Mouse (Mus musculus) c-Kit-positive CD71-positive TER-119-positive erythroid progenitor cells, embryonic 14.5 days (primary cell): ENCODE results near the gene Bhlhe40.

Experiments
- DNase-seq: peaks from one replicate; pipeline ENCODE4 v3.0.0-alpha.2; 2013; ENCODE audit warnings: low spot score

Gene Bhlhe40

GRCm38 (mm10) chr6:108660206-108660877, at the start of gene Bhlhe40:
Gene Bhlhe40, plus strand, starts transcription at chr6:108660629.
- DNase-seq: no peak

- DNase-seq: no peak
Measured at GRCm38 (mm10) chr6:108611663-108612062, 48.8 kb upstream of the Bhlhe40 start.

GRCm38 (mm10) chr6:108618025-108618424, 42.4 kb upstream of the Bhlhe40 start:
- DNase-seq: no peak

- DNase-seq: no peak
Measured at GRCm38 (mm10) chr6:108623028-108623565, 37.3 kb upstream of the Bhlhe40 start.

- DNase-seq: no peak
Measured at GRCm38 (mm10) chr6:108624915-108625314, 35.5 kb upstream of the Bhlhe40 start.

- no peak for DNase-seq
Measured at GRCm38 (mm10) chr6:108630701-108631100, 29.7 kb upstream of the Bhlhe40 start.

GRCm38 (mm10) chr6:108638157-108638833, 22.1 kb upstream of the Bhlhe40 start:
- DNase-seq: no peak

- no peak for DNase-seq
Measured at GRCm38 (mm10) chr6:108642020-108642419, 18.4 kb upstream of the Bhlhe40 start.

- DNase-seq: no peak
Measured at GRCm38 (mm10) chr6:108643035-108643434, 17.4 kb upstream of the Bhlhe40 start.

- DNase-seq: no peak
Measured at GRCm38 (mm10) chr6:108644311-108644710, 16.1 kb upstream of the Bhlhe40 start.

- no peak for DNase-seq
Measured at GRCm38 (mm10) chr6:108647094-108647493, 13.3 kb upstream of the Bhlhe40 start.

GRCm38 (mm10) chr6:108648072-108648471, 12.4 kb upstream of the Bhlhe40 start:
- DNase-seq: no peak

- no peak for DNase-seq
Measured at GRCm38 (mm10) chr6:108655861-108656260, 4.6 kb upstream of the Bhlhe40 start.

GRCm38 (mm10) chr6:108658051-108658415, 2.4 kb upstream of the Bhlhe40 start:
- no peak for DNase-seq

- DNase-seq: no peak
Measured at GRCm38 (mm10) chr6:108658416-108659201, 1.8 kb upstream of the Bhlhe40 start.

- DNase-seq: no peak
Measured at GRCm38 (mm10) chr6:108659221-108659725, 1.2 kb upstream of the Bhlhe40 start.

GRCm38 (mm10) chr6:108659726-108660205, 663 bp upstream of the Bhlhe40 start:
- DNase-seq: no peak

- DNase-seq: no peak
Measured at GRCm38 (mm10) chr6:108660878-108661389, 505 bp downstream of the Bhlhe40 start.

GRCm38 (mm10) chr6:108661412-108661811, 983 bp downstream of the Bhlhe40 start:
- peak; percentile 24 for DNase-seq

GRCm38 (mm10) chr6:108661890-108662289, 1.5 kb downstream of the Bhlhe40 start:
- DNase-seq: no peak

- no peak for DNase-seq
Measured at GRCm38 (mm10) chr6:108662314-108663240, 2.1 kb downstream of the Bhlhe40 start.
